Mouse (Mus musculus) right cerebral cortex, postnatal 4 days (tissue): Measurements from ENCODE around the gene Olfr474.
"Not testable (repeated sequence)": the region's sequence is repeated elsewhere in the genome, so short reads cannot be mapped to it uniquely, and the experiment has no call there.

ENCODE experiments used
- DNase-seq: peaks from one replicate; pipeline ENCODE4 v3.0.0-alpha.2; 2022

Gene Olfr474

DNA sequence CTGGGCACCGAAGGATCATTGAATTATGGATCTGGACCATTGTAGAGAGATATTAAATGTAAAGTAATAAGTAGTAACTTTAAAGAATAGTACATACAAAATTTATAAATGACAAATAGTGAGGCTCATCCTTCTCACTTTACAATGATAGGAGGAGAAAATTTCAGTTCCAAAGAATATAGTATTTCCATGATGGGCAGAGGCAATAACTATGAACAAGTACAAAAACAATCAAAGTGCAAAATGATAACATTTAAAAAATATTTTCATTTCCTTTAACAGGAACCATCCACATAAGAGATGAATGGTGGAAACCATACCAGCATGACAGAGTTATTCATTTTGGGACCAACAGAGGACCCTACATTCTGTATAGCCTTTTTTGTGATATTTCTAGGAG, at the start of gene Olfr474:
Olfr474 (plus strand) TSS at position 301 of the 400 bp plus-strand sequence.
- no peak for DNase-seq

DNA sequence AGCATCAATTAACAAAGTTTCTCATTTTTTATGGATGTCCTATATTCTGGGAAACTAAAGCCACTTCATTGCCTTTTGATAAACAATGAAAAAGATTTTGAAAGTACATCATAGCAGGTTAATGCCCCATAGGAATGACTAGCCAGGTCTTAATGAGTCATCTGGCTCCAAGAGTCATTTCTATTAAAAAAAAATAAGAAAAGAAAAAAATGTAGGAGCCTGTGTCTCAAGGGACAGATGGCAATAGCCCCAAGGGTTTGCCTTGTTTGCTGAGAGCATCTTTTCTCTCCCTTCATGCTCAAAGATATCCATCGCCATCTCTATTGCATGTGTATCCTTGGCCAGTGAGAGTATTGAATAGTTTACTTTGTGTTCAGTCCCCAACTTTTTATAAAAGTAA, 24.3 kb upstream of the Olfr474 start, which contains the start of gene Olfr473:
Olfr473 (plus strand) TSS at position 301 of the 400 bp plus-strand sequence.
- DNase-seq: no peak

DNA sequence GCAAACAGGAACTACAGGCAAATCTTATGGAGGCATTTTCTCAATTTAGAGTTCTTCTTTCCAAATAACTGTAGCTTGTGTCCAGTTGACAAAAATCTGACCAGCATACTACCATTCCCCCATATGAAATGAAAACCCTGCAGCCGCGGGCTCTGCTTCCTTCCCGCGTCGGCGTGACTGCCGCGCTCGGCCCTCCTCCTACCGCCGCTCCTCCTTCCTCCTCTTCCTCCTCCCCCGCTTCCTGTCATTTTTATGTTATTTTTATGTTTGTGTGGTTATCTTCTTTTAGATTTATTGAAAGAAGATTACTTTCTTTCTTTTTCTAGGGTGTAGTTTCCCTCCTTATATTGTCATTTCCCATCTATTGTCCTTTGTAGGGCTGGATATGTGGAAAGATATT, 1.9 kb upstream of the Olfr474 start:
- DNase-seq: not testable (repeated sequence)

DNA sequence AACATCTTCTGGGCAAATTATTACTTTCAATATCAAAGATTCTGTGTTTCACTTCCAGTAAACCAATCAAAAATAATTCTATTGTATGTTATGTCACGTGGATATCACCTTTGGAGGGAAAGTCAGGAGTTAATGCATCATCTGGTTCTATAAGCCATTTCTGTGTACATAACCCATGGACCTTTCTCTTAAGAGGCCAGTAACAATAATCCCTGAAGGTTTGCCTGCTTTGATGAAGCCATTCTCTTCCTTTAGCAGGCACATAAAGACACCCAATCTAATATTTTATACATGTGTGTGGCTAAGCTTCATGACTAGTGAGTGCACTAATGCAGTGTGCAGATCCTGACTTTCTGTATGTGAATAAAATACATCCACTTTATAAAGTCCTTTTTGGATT, 10.1 kb downstream of the Olfr474 start, which contains the start of gene Olfr476:
Olfr476 (plus strand) TSS at position 301 of the 400 bp plus-strand sequence.
- DNase-seq: no peak

DNA sequence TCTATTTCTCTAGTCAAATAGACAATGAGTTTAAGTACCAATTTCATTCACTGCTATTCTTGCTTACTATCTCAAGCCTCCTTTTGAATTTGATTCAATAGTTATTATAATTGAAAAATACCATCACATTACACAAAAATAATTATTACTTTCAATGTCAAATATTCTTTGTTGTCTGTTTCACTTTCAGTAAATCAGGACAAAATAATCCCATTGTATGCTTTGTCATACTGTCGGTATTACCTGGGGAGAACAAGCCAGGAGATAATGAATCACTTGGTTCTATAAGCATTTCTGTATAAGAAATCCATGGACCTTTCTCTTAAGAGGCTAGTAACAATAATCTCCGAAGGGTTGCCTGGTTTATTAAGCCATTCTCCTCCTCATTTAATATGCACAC, 31.9 kb downstream of the Olfr474 start, which contains the start of gene Olfr477:
Olfr477 (plus strand) TSS at position 301 of the 400 bp plus-strand sequence.
- no peak for DNase-seq
